Mouse (Mus musculus): ENCODE measurements at regions not wholly inside any gene's neighbourhood (a gene's known extent, or its start where the extent isn't known, plus 50 kb on each side); places are given as distances from the start of the nearest gene placed in this dataset.
A peak's percentile ranks its signal among the peaks of the same experiment; 100 is the strongest.

- peak; percentile 67 for DNase-seq
Measured at GRCm38 (mm10) chr10:96515164-96515922, 101.5 kb upstream of the Btg1 start.

GRCm38 (mm10) chr10:96515923-96516258, 100.9 kb upstream of the Btg1 start:
- no peak for DNase-seq

- no peak for DNase-seq
Measured at GRCm38 (mm10) chr10:96519411-96519810, 97.4 kb upstream of the Btg1 start.

- DNase-seq: peak; percentile 82
Measured at GRCm38 (mm10) chr10:96520995-96521760, 95.6 kb upstream of the Btg1 start.

GRCm38 (mm10) chr10:96523967-96524801, 92.6 kb upstream of the Btg1 start:
- no peak for DNase-seq

- DNase-seq: no peak
Measured at GRCm38 (mm10) chr10:96527864-96528263, 88.9 kb upstream of the Btg1 start.

GRCm38 (mm10) chr10:96534547-96535124, 82.2 kb upstream of the Btg1 start:
- DNase-seq: peak; percentile 63

- peak; percentile 49 for DNase-seq
Measured at GRCm38 (mm10) chr10:96535461-96535860, 81.3 kb upstream of the Btg1 start.

GRCm38 (mm10) chr10:96540828-96541227, 76.0 kb upstream of the Btg1 start:
- no peak for DNase-seq

- DNase-seq: no peak
Measured at GRCm38 (mm10) chr10:96545312-96545711, 71.5 kb upstream of the Btg1 start.

- no peak for DNase-seq
Measured at GRCm38 (mm10) chr10:96545761-96546388, 70.9 kb upstream of the Btg1 start.

GRCm38 (mm10) chr10:96549651-96550050, 67.2 kb upstream of the Btg1 start:
- DNase-seq: no peak

- peak; percentile 94 for DNase-seq
Measured at GRCm38 (mm10) chr10:96550266-96550665, 66.5 kb upstream of the Btg1 start.

GRCm38 (mm10) chr10:96557336-96557735, 59.5 kb upstream of the Btg1 start:
- DNase-seq: no peak

- DNase-seq: no peak
Measured at GRCm38 (mm10) chr10:96565343-96565742, 51.5 kb upstream of the Btg1 start.
